Mouse (Mus musculus): ENCODE measurements around the gene Slc2a3. TPM values are rescaled to one million over a fixed set of nuclear protein-coding genes. Genes with fewer than 3 reads are reported as not detected.

The Slc2a3 gene
- polyA plus RNA-seq, 1 experiment = 40.7 TPM

GRCm38 (mm10) chr6:122703706-122704105, 97.7 kb downstream of the Slc2a3 start:
- TF ChIP-seq GATA1 (IDR thresholded peaks at IDR 0.05; ENCODE audit: low read length) = no peak

GRCm38 (mm10) chr6:122703251-122703650, 98.2 kb downstream of the Slc2a3 start:
- TF ChIP-seq GATA1 (IDR thresholded peaks at IDR 0.05; ENCODE audit: low read length) = no peak

- TF ChIP-seq GATA1 (IDR thresholded peaks at IDR 0.05; ENCODE audit: low read length) = no peak
Measured at GRCm38 (mm10) chr6:122702480-122703124, 98.8 kb downstream of the Slc2a3 start.

- TF ChIP-seq GATA1 (IDR thresholded peaks at IDR 0.05; ENCODE audit: low read length) = no peak
Measured at GRCm38 (mm10) chr6:122701816-122702215, 99.6 kb downstream of the Slc2a3 start.

GRCm38 (mm10) chr6:122695398-122695797, 106.0 kb downstream of the Slc2a3 start:
- no peak for TF ChIP-seq GATA1 (IDR thresholded peaks at IDR 0.05; ENCODE audit: low read length)

GRCm38 (mm10) chr6:122690082-122690481, 111.4 kb downstream of the Slc2a3 start:
- no peak for TF ChIP-seq GATA1 (IDR thresholded peaks at IDR 0.05; ENCODE audit: low read length)

GRCm38 (mm10) chr6:122689411-122690055, 111.9 kb downstream of the Slc2a3 start:
- TF ChIP-seq GATA1 (IDR thresholded peaks at IDR 0.05; ENCODE audit: low read length) = no peak

GRCm38 (mm10) chr6:122686709-122687108, 114.7 kb downstream of the Slc2a3 start:
- no peak for TF ChIP-seq GATA1 (IDR thresholded peaks at IDR 0.05; ENCODE audit: low read length)

GRCm38 (mm10) chr6:122682646-122683045, 118.8 kb downstream of the Slc2a3 start:
- TF ChIP-seq GATA1 (IDR thresholded peaks at IDR 0.05; ENCODE audit: low read length) = no peak

Other genes starting within 250 kb of the Slc2a3 start
- not detected in 2 replicates for gene Aicda, start 247.8 kb downstream of the Slc2a3 start, polyA plus RNA-seq (2012)
- gene Apobec1, start 199.2 kb downstream of the Slc2a3 start, polyA plus RNA-seq (2012) = 0.23 and 0.41 TPM in 2 replicates
- not detected in 2 replicates for gene Gdf3, start 191.6 kb downstream of the Slc2a3 start, polyA plus RNA-seq (2012)
- gene Dppa3, start 175.2 kb downstream of the Slc2a3 start, polyA plus RNA-seq (2012) = not detected in 2 replicates
- gene Nanog, start 94.2 kb downstream of the Slc2a3 start, polyA plus RNA-seq (2012) = not detected in 2 replicates
- gene Foxj2, start 18.3 kb upstream of the Slc2a3 start, polyA plus RNA-seq (2012) = 14.9 and 18.7 TPM in 2 replicates
- gene C3ar1, start 54.5 kb upstream of the Slc2a3 start, polyA plus RNA-seq (2012) = 0.01 TPM in 1 of 2 replicates, not detected in the other
- gene Necap1, start 72.8 kb upstream of the Slc2a3 start, polyA plus RNA-seq (2012) = 15.8 and 20.3 TPM in 2 replicates
- gene Clec4a1, start 120.2 kb upstream of the Slc2a3 start, polyA plus RNA-seq (2012) = not detected in 2 replicates
- gene Clec4a3, start 150.9 kb upstream of the Slc2a3 start, polyA plus RNA-seq (2012) = not detected in 2 replicates
- not detected in 2 replicates for gene Clec4a4, start 188.7 kb upstream of the Slc2a3 start, polyA plus RNA-seq (2012)
- gene Clec4b1, start 248.3 kb upstream of the Slc2a3 start, polyA plus RNA-seq (2012) = not detected in 2 replicates